Mouse (Mus musculus) ovary, postnatal 36 days (tissue): Measurements from ENCODE around the gene Atf6b.

Experiments used
- DNase-seq: peaks from one replicate; pipeline ENCODE4 v3.0.0; 2022; ENCODE audit warnings: low spot score, mixed read lengths

The Atf6b gene

GRCm38 (mm10) chr17:34699575-34700408 lies 52.8 kb downstream of the Atf6b start:
- DNase-seq = peak; percentile 3

GRCm38 (mm10) chr17:34700671-34701071 lies 53.7 kb downstream of the Atf6b start:
- peak; percentile 4 for DNase-seq
